Mouse (Mus musculus): ENCODE measurements around the gene Rab22a. TPM values are rescaled to one million over a fixed set of nuclear protein-coding genes. Genes with fewer than 3 reads are reported as not detected.

Gene Rab22a
- polyA plus RNA-seq (2014; fragmentation: Illumina TruSeq; extraction: RNeasy Lipid Tissue Mini Kit (QIAGEN cat#74804); ENCODE audit: low read depth, low replicate concordance): 41.1 TPM

GRCm38 (mm10) chr2:173659057-173659925 is at the start of gene Rab22a:
Rab22a (plus strand) TSS chr2:173659760.

GRCm38 (mm10) chr2:173719115-173719514 is 59.6 kb downstream of the Rab22a start, which contains the start of gene 1700010B08Rik:
1700010B08Rik (plus strand) TSS chr2:173719415.

DNA sequence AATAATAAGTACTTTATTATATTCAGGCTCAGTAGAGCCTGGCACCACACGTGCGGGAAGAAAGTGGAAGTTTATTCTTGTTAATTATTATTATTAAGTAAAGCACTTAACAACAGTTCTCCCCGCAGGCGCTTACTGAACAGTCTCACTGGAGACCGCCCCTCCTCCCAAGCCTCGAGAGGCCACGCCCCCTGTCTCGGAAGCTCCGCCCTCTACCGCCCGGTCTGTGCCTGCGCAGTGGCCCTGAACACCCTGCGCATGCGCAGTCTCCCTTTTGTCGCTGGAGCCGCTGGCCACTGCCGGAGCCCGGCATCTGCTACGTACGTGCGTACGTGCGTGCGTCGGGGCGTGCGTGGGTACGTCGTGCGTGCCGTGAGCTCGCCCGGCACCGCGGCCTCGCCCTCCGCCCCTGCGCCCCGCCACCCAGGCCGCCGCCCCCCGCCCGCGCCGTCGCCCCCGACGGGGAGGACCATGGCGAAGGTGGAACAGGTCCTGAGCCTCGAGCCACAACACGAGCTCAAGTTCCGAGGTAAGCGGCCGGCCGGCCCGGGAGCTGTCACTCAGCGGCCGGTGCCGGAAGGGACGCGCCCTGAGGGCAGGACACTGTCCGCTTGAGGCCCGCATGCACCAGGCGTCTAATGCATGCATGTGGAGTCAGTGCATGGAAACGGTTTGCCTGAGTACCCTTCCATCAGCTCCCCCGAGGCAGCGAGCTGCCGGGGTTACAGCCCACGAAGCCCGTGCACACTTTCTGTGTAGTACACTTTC is 77.8 kb downstream of the Rab22a start, which contains the start of gene Vapb:
Gene Vapb, plus strand, starts transcription at position 290 of the 768 bp plus-strand sequence.

Other genes starting within 250 kb of the Rab22a start
- not detected for gene 1700021F07Rik, start 137.2 kb upstream of the Rab22a start, polyA plus RNA-seq (2014; fragmentation: Illumina TruSeq; extraction: RNeasy Lipid Tissue Mini Kit (QIAGEN cat#74804); ENCODE audit: low read depth, low replicate concordance)
- not detected for gene Ankrd60, start 81.4 kb upstream of the Rab22a start, polyA plus RNA-seq (2014; fragmentation: Illumina TruSeq; extraction: RNeasy Lipid Tissue Mini Kit (QIAGEN cat#74804); ENCODE audit: low read depth, low replicate concordance)
- gene 1700010B08Rik, start 59.7 kb downstream of the Rab22a start, polyA plus RNA-seq (2014; fragmentation: Illumina TruSeq; extraction: RNeasy Lipid Tissue Mini Kit (QIAGEN cat#74804); ENCODE audit: low read depth, low replicate concordance): not detected
- gene Vapb, start 77.8 kb downstream of the Rab22a start, polyA plus RNA-seq (2014; fragmentation: Illumina TruSeq; extraction: RNeasy Lipid Tissue Mini Kit (QIAGEN cat#74804); ENCODE audit: low read depth, low replicate concordance): 127 TPM